Mouse (Mus musculus) G1E (cell line): ENCODE measurements around the gene Rbp2.

Experiments used
- CTCF ChIP-seq: IDR thresholded peaks from 2 replicates; pipeline ENCODE4 v1.5.1; 2012; ENCODE audit warnings: low read depth, low read length, inconsistent platforms, mixed read lengths
- GATA1 ChIP-seq: IDR thresholded peaks from 2 replicates; pipeline ENCODE4 v1.6.1; 2012; ENCODE audit warnings: borderline replicate concordance, low read length, inconsistent platforms, mixed read lengths
- POLR2AphosphoS5 ChIP-seq: IDR thresholded peaks from 2 replicates; pipeline ENCODE4 v1.6.1; 2012; ENCODE audit warnings: low read depth, low read length, inconsistent platforms; ENCODE audit not compliant: insufficient replicate concordance
- TAL1 ChIP-seq: conservative IDR thresholded peaks from 2 replicates; pipeline ENCODE4 v1.6.1; 2012; ENCODE audit warnings: low read depth, low read length, inconsistent platforms, mixed read lengths

DNA sequence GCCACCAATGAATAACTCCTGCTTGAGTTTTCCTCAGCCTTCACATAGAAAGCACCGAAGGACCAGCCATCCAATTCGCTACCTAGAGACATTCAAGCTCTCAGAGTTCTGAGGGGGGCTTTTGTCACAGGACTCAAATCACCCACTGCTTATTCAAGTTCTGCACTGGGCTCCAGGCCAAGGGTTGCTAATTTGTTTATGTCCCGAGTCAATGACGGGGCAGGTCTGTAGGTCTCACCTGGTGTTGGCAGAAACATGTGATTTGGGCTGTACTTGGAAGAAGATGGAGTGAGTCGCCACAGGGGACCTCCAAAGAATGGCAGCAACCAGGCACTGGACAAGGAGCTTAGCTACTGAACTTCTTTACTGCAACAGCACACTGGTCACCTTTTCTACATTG is 5.2 kb downstream of the Rbp2 start:
- TF ChIP-seq CTCF (no peak), TAL1 (no peak), GATA1 (no peak), POLR2AphosphoS5 (no peak)
